Mouse (Mus musculus) limb, embryonic 14.5 days (tissue): ENCODE results near the gene Knstrn. TPM values are rescaled to one million over a fixed set of nuclear protein-coding genes. Genes with fewer than 3 reads are reported as not detected.

Source experiments
- ATAC-seq: fragments of 200-750 bp; cut with Nextera tagmentation; 2 replicates; pipeline ENCODE4 v1.8.0; 2017; ENCODE audit warnings: low read depth, moderate number of reproducible peaks, moderate TSS enrichment; ENCODE audit not compliant: low FRiP score
- DNase-seq: peaks from one replicate; pipeline ENCODE4 v3.0.0-alpha.2; 2015; ENCODE audit warnings: low spot score
- H3K27ac ChIP-seq: fragments of 300-500 bp; sonication (generic); replicated peaks from 2 replicates; pipeline ENCODE4 v1.5.1; 2014; ENCODE audit warnings: low read depth, mild to moderate bottlenecking, low read length, moderate library complexity, mixed read lengths
- H3K27me3 ChIP-seq: fragments of 300-500 bp; sonication (generic); 2 replicates; pipeline ENCODE4 v1.6.1; 2014; ENCODE audit warnings: low read length, mixed read lengths; ENCODE audit not compliant: control insufficient read depth, insufficient read depth
- H3K36me3 ChIP-seq: fragments of 300-500 bp; sonication (generic); 2 replicates; pipeline ENCODE4 v1.6.1; 2014; ENCODE audit warnings: mild to moderate bottlenecking, low read length, moderate library complexity, mixed read lengths; ENCODE audit not compliant: control insufficient read depth, insufficient read depth
- H3K4me1 ChIP-seq: fragments of 300-500 bp; sonication (generic); 2 replicates; pipeline ENCODE4 v1.6.1; 2014; ENCODE audit warnings: antibody characterized with exemption, low read length, mixed read lengths; ENCODE audit not compliant: control insufficient read depth, insufficient read depth
- H3K4me2 ChIP-seq: fragments of 300-500 bp; sonication (generic); replicated peaks from 2 replicates; pipeline ENCODE4 v1.6.1; 2014; ENCODE audit warnings: low read depth, mild to moderate bottlenecking, low read length, moderate library complexity; ENCODE audit not compliant: severe bottlenecking
- H3K4me3 ChIP-seq: fragments of 300-500 bp; sonication (generic); replicated peaks from 2 replicates; pipeline ENCODE4 v1.5.1; 2014; ENCODE audit warnings: low read length
- H3K9ac ChIP-seq: fragments of 300-500 bp; sonication (generic); 2 replicates; pipeline ENCODE4 v1.6.1; 2014; ENCODE audit warnings: mild to moderate bottlenecking, low read depth, low read length, moderate library complexity; ENCODE audit not compliant: severe bottlenecking
- H3K9me3 ChIP-seq: fragments of 300-500 bp; sonication (generic); 2 replicates; pipeline ENCODE4 v1.6.1; 2016; ENCODE audit warnings: low read length; ENCODE audit not compliant: control insufficient read depth
- POLR2A ChIP-seq: fragments of 200-500 bp; IDR thresholded peaks from 2 replicates; pipeline ENCODE4 v1.8.0; 2012; ENCODE audit warnings: inconsistent platforms, mild to moderate bottlenecking, moderate library complexity, borderline replicate concordance; ENCODE audit not compliant: insufficient read depth, insufficient read length; ENCODE audit errors: extremely low read depth
- WGBS: fragments of 180-500 bp; shearing (Covaris S2); extraction: QIAGEN DNeasy Blood & Tissue Kit; methylation state at CpG from one replicate; pipeline ENCODE4 v1.1.7; 2014; 5-methylcytosine and 5-hydroxymethylcytosine counted together
- polyA plus RNA-seq, 2 experiments: library from polyadenylated mRNA; depleted of rRNA in 1 of 2; stranded (reverse) in 1 of 2; unstranded in 1 of 2; fragments of >200 nt; fragmentation: Nextera tagmentation in 1 of 2; extraction: Ambion mirVana in 1 of 2; gene quantifications; 2 replicates each; pipeline versions ENCODE4 v1.2.1 to v1.2.3; 2012 to 2014

The Knstrn gene
- polyA plus RNA-seq (2012; rRNA removed) (40.1 and 67.0 TPM in 2 replicates), polyA plus RNA-seq (2014; fragmentation: Nextera tagmentation; extraction: Ambion mirVana) (81.3 and 89.2 TPM in 2 replicates)

GRCm38 (mm10) chr2:118813981-118814836 is at the start of gene Knstrn:
Knstrn (plus strand) TSS chr2:118814003.
- peaks cover 10% of the 10 kb centered on the region; the same call in 1 of the 2 replicates for H3K4me1 ChIP-seq
- DNase-seq (peak; percentile 94), ATAC-seq (peak; percentile 93)
- H3K27ac ChIP-seq, result peak within 1 kb of the TSS; percentile 52
- under 1% methylated on average over 49 of the region's 49 CpGs for WGBS
- H3K9ac ChIP-seq, result peak within 1 kb of the TSS; percentile 80
- H3K36me3 ChIP-seq, result peaks cover 15% of the 10 kb centered on the region; the same call in 1 of the 2 replicates
- peak within 1 kb of the TSS; percentile 73 for H3K4me2 ChIP-seq
- H3K9me3 ChIP-seq, result no peaks in the 10 kb centered on the region
- no peak for TF ChIP-seq POLR2A
- H3K27me3 ChIP-seq, result no peaks in the 10 kb centered on the region
- peak within 1 kb of the TSS; percentile 76 for H3K4me3 ChIP-seq

GRCm38 (mm10) chr2:118764094-118764831 is 49.5 kb upstream of the Knstrn start:
- Histone ChIP-seq H3K4me3 (no peak overlapping the region), H3K4me2 (no peak overlapping the region), H3K27me3 (no peaks in the 10 kb centered on the region), H3K9me3 (no peaks in the 10 kb centered on the region), H3K9ac (no peak overlapping the region), H3K4me1 (peaks cover 22% of the 10 kb centered on the region), H3K27ac (no peak overlapping the region), H3K36me3 (no peaks in the 10 kb centered on the region)
- no peak for TF ChIP-seq POLR2A
- WGBS, result 22% methylated on average over 11 of the region's 11 CpGs
- DNase-seq (peak; percentile 75), ATAC-seq (no peak)

- TF ChIP-seq POLR2A, result no peak
- H3K36me3 ChIP-seq, result no peaks in the 10 kb centered on the region
- H3K4me2 ChIP-seq, result no peak overlapping the region
- ATAC-seq (no peak), DNase-seq (no peak)
- 69% methylated on average over 5 of the region's 5 CpGs for WGBS
- no peaks in the 10 kb centered on the region for H3K9me3 ChIP-seq
- H3K9ac ChIP-seq, result no peak overlapping the region
- H3K4me1 ChIP-seq, result peaks cover 22% of the 10 kb centered on the region
- H3K4me3 ChIP-seq, result no peak overlapping the region
- H3K27ac ChIP-seq, result no peak overlapping the region
- no peaks in the 10 kb centered on the region for H3K27me3 ChIP-seq
Measured at GRCm38 (mm10) chr2:118764875-118765274, 48.9 kb upstream of the Knstrn start.

- H3K4me2 ChIP-seq, result no peak overlapping the region
- peaks cover 20% of the 10 kb centered on the region for H3K4me1 ChIP-seq
- no peaks in the 10 kb centered on the region for H3K9me3 ChIP-seq
- DNase-seq (no peak), ATAC-seq (no peak)
- H3K9ac ChIP-seq, result no peak overlapping the region
- no peak overlapping the region for H3K27ac ChIP-seq
- no peaks in the 10 kb centered on the region for H3K27me3 ChIP-seq
- no peak overlapping the region for H3K4me3 ChIP-seq
- no peak for TF ChIP-seq POLR2A
- 75% methylated on average over 10 of the region's 10 CpGs for WGBS
- H3K36me3 ChIP-seq, result no peaks in the 10 kb centered on the region
Measured at GRCm38 (mm10) chr2:118766041-118767033, 47.5 kb upstream of the Knstrn start.
